Mouse (Mus musculus) brain, embryonic 14.5 days (tissue): ENCODE data around the gene Smoc1.

ENCODE experiments used
- CTCF ChIP-seq: fragments of 200-500 bp; IDR thresholded peaks from 2 replicates; pipeline ENCODE4 v1.5.1; 2012; ENCODE audit warnings: inconsistent platforms, mild to moderate bottlenecking, moderate library complexity, borderline replicate concordance; ENCODE audit not compliant: insufficient read depth, insufficient read length; ENCODE audit errors: extremely low read depth
- POLR2A ChIP-seq: fragments of 200-500 bp; IDR thresholded peaks from 2 replicates; pipeline ENCODE4 v1.6.1; 2012; ENCODE audit warnings: mild to moderate bottlenecking, inconsistent platforms, borderline replicate concordance; ENCODE audit not compliant: poor library complexity, insufficient read depth, insufficient read length, severe bottlenecking; ENCODE audit errors: extremely low read depth

GRCm38 (mm10) chr12:81225966-81226577, 199.5 kb downstream of the Smoc1 start:
- TF ChIP-seq CTCF, result no peak
- no peak for TF ChIP-seq POLR2A
